8 mouse cellular contexts compared by ENCODE assay signal in the genomic region with DNA sequence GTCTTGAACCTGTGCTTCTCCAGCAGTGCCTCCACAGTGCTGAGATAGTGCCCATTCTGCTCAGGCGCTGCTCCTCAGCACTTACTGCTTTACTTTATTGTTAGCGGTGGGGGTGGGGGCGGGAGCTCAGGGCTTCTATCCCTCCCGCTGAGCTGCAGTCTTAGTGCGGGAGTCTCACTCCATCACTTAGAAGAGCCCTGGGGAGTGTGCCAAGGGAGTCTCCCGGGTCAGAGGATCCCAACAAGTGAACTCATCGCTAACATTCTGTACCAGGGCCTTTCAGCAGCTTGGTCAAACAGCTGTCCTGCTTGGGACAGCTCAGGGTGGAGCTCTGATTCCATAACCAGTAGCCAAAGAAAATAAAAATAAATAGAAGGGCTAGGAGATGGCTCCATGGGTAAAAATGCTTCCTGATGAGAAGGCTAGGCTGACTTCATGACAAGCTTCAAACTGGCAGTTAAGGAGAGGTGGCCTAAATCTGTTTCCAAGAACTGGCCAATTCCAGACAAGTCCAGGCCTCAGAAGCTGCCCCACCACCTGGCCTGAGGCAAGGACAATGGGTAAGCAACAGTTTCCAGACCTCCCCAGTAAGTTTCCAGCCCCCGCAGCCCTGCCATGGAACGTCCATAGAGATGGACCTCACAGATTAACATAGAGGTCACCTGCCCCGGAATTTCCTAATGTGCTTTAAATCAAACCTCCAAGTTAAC. TPM values are rescaled to one million over a fixed set of nuclear protein-coding genes. Genes with fewer than 3 reads are reported as not detected.
DNase-seq lines count a peak whose midpoint lies in the region; TF ChIP-seq lines count a peak whose summit lies in the region.
"Had no signal": no experiment of that assay in that cellular context is flagged by ENCODE, and none has a peak within 500 bp of the region (broad histone marks: within the 10 kb centered on the region; RNA-seq: fewer than 3 reads in every experiment).

No protein-coding gene starts in this region.

- no peak overlapping the region for H3K4me3 ChIP-seq in ES-Bruce4 (ENCODE audit: low read depth, low read length)

- H3K9me3 ChIP-seq in ES-Bruce4 (replicated peaks; ENCODE audit: control insufficient read depth, insufficient read depth, low read length, poor library complexity, severe bottlenecking): no peaks in the 10 kb centered on the region
- H3K9me3 ChIP-seq: limb, embryonic 15.5 days had no signal

- H3K36me3 ChIP-seq in ES-Bruce4 (ENCODE audit: control insufficient read depth, insufficient read depth, low read length, poor library complexity, severe bottlenecking): peaks cover 4% of the 10 kb centered on the region; the same call in 1 of the 2 replicates

- H3K27me3 ChIP-seq in ES-Bruce4 (ENCODE audit: control insufficient read depth, insufficient read depth, low read length, poor library complexity, severe bottlenecking): no peaks in the 10 kb centered on the region
- H3K27me3 ChIP-seq: limb, embryonic 15.5 days had no signal

- H3K9ac ChIP-seq in ES-Bruce4 (ENCODE audit: low read depth, poor library complexity, severe bottlenecking): peak overlapping the region; percentile 80; the same call in 1 of the 2 replicates

- H3K4me1 ChIP-seq in ES-Bruce4 (ENCODE audit: control insufficient read depth, insufficient read depth, low read length): peaks cover 6% of the 10 kb centered on the region

- DNase-seq in ZHBTc4 (ENCODE audit: low read depth, low spot score) (peak; percentile 75), MN1 (ENCODE audit: low spot score) (no peak)
- DNase-seq in heart, postnatal 36 days: peak; percentile 47 to 57
- peak; percentile 60 for DNase-seq in lung, postnatal 14 days
- DNase-seq in adrenal gland, postnatal 4 days (ENCODE audit: low spot score in 2 of 2): no peak
- no peak for DNase-seq in frontal cortex, postnatal 14 days (ENCODE audit: low spot score in 2 of 2)

- intact Hi-C loops in heart, postnatal 36 days (cut with DNase I): loop anchor here (5.0 kb wide), 1 partner anchor 81 kb away; a partner anchor contains a TSS

- no peak for TF ChIP-seq CTCF in ES-Bruce4 (IDR thresholded peaks at IDR 0.05; ENCODE audit: low read depth, low read length)

- TF ChIP-seq EP300 in ES-Bruce4 (IDR thresholded peaks at IDR 0.05; ENCODE audit: insufficient read depth, low read depth, low read length): no peak

- TF ChIP-seq POLR2A in ES-Bruce4 (IDR thresholded peaks at IDR 0.05; ENCODE audit: insufficient read depth, low read length): no peak

- peak overlapping the region; percentile 83 for H3K27ac ChIP-seq in ES-Bruce4 (ENCODE audit: insufficient read depth, low read length)

RNA-seq across cellular contexts. Expression of a gene that starts 1.3 kb away (rescaled TPM):
- polyA plus RNA-seq in ES-Bruce4 (2011; ENCODE audit: insufficient read depth, insufficient read length, low read depth, missing spikeins): 211 TPM in 2 replicates
- total RNA-seq in heart, postnatal 36 days (2021): 10 to 100 TPM; 64.0 to 66.8 TPM
- 10 to 100 TPM; 96.6 to 99.0 TPM for total RNA-seq in adrenal gland, postnatal 4 days (2021)

RNA-seq across cellular contexts. Expression of a gene that starts 11.6 kb away (rescaled TPM):
- polyA plus RNA-seq in ES-Bruce4 (2011; ENCODE audit: insufficient read depth, insufficient read length, low read depth, missing spikeins): 30.2 and 44.4 TPM in 2 replicates
- total RNA-seq in heart, postnatal 36 days (2021): 10 to 100 TPM; 39.6 to 44.9 TPM
- total RNA-seq in adrenal gland, postnatal 4 days (2021): 10 to 100 TPM; 62.1 to 76.0 TPM

RNA-seq across cellular contexts. Expression of a gene that starts 27.0 kb away (rescaled TPM):
- polyA plus RNA-seq in ES-Bruce4 (2011; ENCODE audit: insufficient read depth, insufficient read length, low read depth, missing spikeins): 56.6 and 66.4 TPM in 2 replicates
- total RNA-seq in heart, postnatal 36 days (2021): 100 to 1,000 TPM; 124 to 138 TPM
- total RNA-seq in adrenal gland, postnatal 4 days (2021): 100 to 1,000 TPM; 185 to 195 TPM

RNA-seq across cellular contexts. Expression of a gene that starts 31.5 kb away (rescaled TPM):
- not detected in 2 replicates for polyA plus RNA-seq in ES-Bruce4 (2011; ENCODE audit: insufficient read depth, insufficient read length, low read depth, missing spikeins)
- under 1 TPM in 1 of 2 experiments, not detected in 1; 0.06 TPM for total RNA-seq in heart, postnatal 36 days (2021)
- under 1 TPM; 0.14 to 0.25 TPM for total RNA-seq in adrenal gland, postnatal 4 days (2021)

RNA-seq across cellular contexts. Expression of a gene that starts 39.5 kb away (rescaled TPM):
- polyA plus RNA-seq in ES-Bruce4 (2011; ENCODE audit: insufficient read depth, insufficient read length, low read depth, missing spikeins): 1.9 and 2.1 TPM in 2 replicates
- total RNA-seq in heart, postnatal 36 days (2021): 1 to 10 TPM in 1 of 2 experiments, under 1 TPM in 1; 0.22 to 1.6 TPM
- 1 to 10 TPM in 1 of 2 experiments, under 1 TPM in 1; 0.59 to 1.8 TPM for total RNA-seq in adrenal gland, postnatal 4 days (2021)

Comparison
In these comparisons a context has a peak if more than half of its experiments do, and no peak if none do; other contexts are left out.
1. DNase-seq: peak in ZHBTc4 (single experiment), heart, postnatal 36 days (2 of 2) and lung, postnatal 14 days (single experiment); none in adrenal gland, postnatal 4 days (0 of 2), MN1 (single experiment) and frontal cortex, postnatal 14 days (0 of 2).